Mouse (Mus musculus): ENCODE measurements around the gene Sfxn5. TPM values are rescaled to one million over a fixed set of nuclear protein-coding genes. Genes with fewer than 3 reads are reported as not detected.

Sfxn5 gene
- 6.8 and 10.0 TPM in 2 replicates for polyA plus RNA-seq (2016; fragmentation: Nextera tagmentation; extraction: Ambion mirVana)

DNA sequence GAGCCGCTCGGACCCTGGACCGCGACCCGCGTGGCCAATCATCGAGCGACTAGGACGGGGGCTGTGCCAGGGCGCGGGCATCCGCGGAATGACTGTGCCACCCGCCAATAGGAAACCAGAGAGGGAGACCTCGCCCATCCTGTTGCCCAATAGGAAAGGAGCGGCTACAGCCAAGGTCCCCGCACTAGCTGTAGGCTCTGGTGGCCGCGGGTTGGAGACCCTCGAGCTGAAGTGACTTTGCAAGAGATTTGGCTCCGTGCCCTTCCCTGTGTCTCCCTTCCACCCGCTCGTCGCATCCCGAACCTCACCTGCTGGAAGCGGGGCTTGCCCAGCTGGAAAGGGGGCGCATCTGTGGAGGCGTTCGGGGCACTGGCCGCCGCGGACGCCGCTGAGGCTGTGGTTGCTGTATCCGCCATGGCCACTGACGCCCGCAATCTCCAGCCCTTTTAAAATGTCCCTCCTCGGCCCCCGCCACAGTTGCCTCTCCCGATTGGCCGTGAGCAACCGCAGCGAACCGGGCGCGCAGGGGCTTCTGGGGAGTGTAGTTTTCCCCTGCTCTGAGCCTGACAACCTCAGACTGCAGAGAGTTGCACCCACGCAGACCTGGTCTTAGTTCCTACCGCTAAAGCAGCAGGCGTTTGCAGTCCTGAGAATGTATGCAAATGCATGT lies at the start of gene Sfxn5:
Gene Sfxn5, minus strand, starts transcription at position 423 of the 670 bp plus-strand sequence.
- Histone ChIP-seq H3K4me1 (peaks cover 11% of the 10 kb centered on the region; the same call in 1 of the 2 replicates), H3K4me2 (replicated peaks) (peak within 1 kb of the TSS; percentile 92), H3K4me3 (peak within 1 kb of the TSS; percentile 68), H3K9me3 (replicated peaks) (no peaks in the 10 kb centered on the region), H3K9ac (peak within 1 kb of the TSS; percentile 69), H3K36me3 (no peaks in the 10 kb centered on the region), H3K27me3 (peaks cover 31% of the 10 kb centered on the region), H3K27ac (peak within 1 kb of the TSS; percentile 92)
- WGBS: under 1% methylated on average over 49 of the region's 49 CpGs
- ATAC-seq (ENCODE audit: low FRiP score): peak; percentile 99

DNA sequence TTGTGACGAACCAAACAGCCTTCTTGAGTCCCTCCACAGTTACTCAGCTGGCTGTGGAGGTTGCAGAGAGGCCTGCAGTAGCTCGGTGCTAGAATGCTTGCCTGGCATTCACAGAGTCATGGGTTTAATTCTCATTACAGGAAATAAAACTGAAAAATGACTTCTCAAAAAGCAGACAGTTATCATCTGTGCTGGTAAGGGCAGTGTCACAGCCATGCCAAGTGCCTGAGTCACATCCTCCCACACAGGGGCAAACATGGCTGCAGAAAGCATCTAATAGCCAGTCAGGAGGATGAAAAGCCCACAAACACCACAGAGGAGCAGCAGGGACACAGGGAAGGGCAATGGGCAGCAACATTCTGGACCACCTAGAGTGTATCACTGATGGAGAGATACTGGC lies 49.6 kb upstream of the Sfxn5 start:
- no peaks in the 10 kb centered on the region; the same call in 1 of the 2 replicates for H3K27me3 ChIP-seq

DNA sequence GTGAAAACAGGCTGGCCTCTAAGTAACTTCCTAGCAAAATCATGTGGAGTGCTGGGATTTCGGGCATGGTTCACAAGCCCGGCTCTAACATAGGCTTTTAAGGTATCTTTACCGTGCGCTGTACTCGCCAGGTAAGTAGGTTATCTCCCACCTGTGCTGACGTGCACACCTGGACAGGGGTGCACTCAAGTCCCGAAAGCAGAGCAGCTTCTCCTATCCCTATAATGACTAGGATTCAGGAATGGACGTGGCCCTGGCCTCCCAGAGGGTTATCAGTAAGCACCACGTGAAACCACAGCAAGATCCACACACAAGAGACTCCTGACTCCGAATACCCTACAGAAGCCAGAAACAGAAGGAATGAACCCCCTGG lies 48.4 kb upstream of the Sfxn5 start:
- Histone ChIP-seq H3K4me3 (no peak overlapping the region), H3K36me3 (no peaks in the 10 kb centered on the region), H3K27ac (no peak overlapping the region), H3K4me2 (replicated peaks) (no peak overlapping the region), H3K27me3 (peaks cover 5% of the 10 kb centered on the region; the same call in 1 of the 2 replicates), H3K4me1 (peaks cover 6% of the 10 kb centered on the region; the same call in 1 of the 2 replicates), H3K9me3 (replicated peaks) (no peaks in the 10 kb centered on the region), H3K9ac (no peak overlapping the region)
- WGBS: 77% methylated on average over 10 of the region's 10 CpGs
- no peak for ATAC-seq (ENCODE audit: low FRiP score)

More for the DNA sequence above, 49.6 kb upstream of the Sfxn5 start:
- peaks cover 6% of the 10 kb centered on the region; the same call in 1 of the 2 replicates for H3K4me1 ChIP-seq
- H3K36me3 ChIP-seq: no peaks in the 10 kb centered on the region
- no peak overlapping the region for H3K4me2 ChIP-seq (replicated peaks)
- 81% methylated on average over 2 of the region's 2 CpGs for WGBS
- no peak for ATAC-seq (ENCODE audit: low FRiP score)
- no peak overlapping the region for H3K27ac ChIP-seq
- H3K4me3 ChIP-seq: no peak overlapping the region
- H3K9me3 ChIP-seq (replicated peaks): no peaks in the 10 kb centered on the region
- no peak overlapping the region for H3K9ac ChIP-seq

DNA sequence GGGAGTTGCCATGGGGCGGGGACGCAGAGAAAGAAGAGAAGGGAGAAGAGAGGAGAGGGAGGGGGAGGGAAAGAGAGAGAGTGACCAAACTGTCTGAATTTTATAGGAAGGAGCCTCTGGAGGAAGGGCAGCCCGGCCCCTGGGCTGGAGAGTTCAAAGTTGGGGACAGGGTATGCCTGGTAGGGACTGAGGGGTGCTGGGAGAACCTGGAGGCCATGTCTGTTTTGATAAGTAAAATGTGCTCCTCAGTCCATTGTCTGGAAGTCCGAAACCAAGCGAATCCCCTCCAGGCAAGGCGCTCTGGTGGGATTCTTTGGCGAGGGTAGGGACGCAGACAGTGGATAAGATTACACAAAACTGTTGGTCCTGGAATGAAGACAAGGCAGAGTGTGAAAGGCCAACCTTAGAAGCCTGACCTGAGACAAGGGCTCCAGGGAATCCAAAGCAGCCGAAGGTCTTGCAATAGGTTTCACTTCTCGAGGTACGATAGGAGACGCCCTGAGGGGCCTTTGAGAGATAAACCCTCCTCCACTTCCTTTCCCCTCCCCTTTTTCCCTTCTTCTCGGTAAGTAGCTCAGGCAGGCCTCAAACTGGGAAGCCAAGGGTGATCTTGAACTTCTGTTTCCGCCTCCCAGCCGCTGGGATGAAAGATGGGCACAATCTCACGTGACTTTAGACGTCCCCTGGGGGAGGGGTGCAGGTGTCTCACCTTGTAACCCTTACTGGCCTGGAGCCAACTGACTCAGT lies 47.9 kb upstream of the Sfxn5 start:
- H3K4me1 ChIP-seq: peaks cover 6% of the 10 kb centered on the region; the same call in 1 of the 2 replicates
- WGBS: 17% methylated on average over 17 of the region's 17 CpGs
- H3K27ac ChIP-seq: no peak overlapping the region
- no peaks in the 10 kb centered on the region for H3K36me3 ChIP-seq
- H3K4me2 ChIP-seq (replicated peaks): peak overlapping the region; percentile 31
- H3K27me3 ChIP-seq: peaks cover 9% of the 10 kb centered on the region; the same call in 1 of the 2 replicates
- no peak overlapping the region for H3K9ac ChIP-seq
- peak; percentile 29; the same call in 1 of the 2 replicates for ATAC-seq (ENCODE audit: low FRiP score)
- no peaks in the 10 kb centered on the region for H3K9me3 ChIP-seq (replicated peaks)
- no peak overlapping the region for H3K4me3 ChIP-seq

DNA sequence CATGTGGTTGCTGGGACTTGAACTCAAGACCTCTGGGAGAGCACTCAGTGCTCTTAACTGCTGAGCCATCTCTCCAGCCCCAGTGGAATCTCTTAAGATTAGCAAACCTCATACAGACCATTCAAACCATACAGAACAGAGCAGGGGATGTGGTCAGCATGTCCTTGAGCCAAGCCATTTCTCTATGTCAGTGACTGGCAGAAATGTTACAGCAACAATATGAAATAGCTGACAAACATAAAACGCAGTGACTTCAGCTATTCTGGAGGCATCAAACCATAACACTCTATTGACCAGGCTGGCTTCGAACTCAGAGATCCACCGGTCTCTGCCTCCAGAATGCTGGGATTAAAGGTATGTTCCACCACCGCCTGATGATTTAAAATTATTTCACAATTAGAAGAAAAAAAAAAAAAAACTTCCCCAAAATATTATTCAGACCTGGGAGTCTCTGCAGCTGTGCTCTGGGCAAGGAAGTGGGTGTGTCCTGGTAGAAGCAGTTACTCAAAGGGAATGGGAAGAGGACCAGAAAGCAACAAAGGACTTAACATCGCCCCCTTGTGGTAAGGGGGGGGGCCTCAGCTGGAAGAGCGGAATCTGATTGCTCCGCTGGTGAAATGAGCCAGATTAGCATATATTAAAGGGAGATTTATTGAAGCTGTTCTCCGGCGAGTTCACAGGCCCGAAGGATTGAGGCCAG lies 47.1 kb upstream of the Sfxn5 start:
- Histone ChIP-seq H3K4me1 (peaks cover 6% of the 10 kb centered on the region; the same call in 1 of the 2 replicates), H3K27me3 (peaks cover 9% of the 10 kb centered on the region; the same call in 1 of the 2 replicates), H3K9ac (no peak overlapping the region), H3K4me3 (no peak overlapping the region), H3K9me3 (replicated peaks) (no peaks in the 10 kb centered on the region), H3K27ac (no peak overlapping the region), H3K4me2 (replicated peaks) (peak overlapping the region; percentile 31), H3K36me3 (no peaks in the 10 kb centered on the region)
- ATAC-seq (ENCODE audit: low FRiP score): peak; percentile 78
- WGBS: 29% methylated on average over 10 of the region's 10 CpGs

DNA sequence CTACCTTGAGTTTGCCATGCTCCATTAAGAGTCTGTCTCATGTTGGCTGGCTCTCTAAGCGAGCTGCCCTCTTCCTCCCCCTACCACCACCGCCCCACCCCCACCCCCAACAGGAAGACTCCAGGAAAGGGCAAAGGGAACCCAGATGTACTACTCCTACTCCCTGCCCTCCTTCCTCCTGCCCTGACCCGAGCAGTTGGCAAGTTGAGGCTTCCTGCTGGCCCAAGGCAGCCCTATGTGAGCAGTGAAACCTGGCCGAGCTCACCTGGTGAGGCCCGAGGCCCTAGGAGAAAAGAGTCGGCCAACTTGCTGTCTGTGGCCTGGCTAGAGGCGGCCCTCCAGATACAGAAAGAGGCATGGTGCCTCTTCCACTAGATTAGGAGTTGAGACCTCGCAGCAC lies 45.4 kb upstream of the Sfxn5 start:
- peaks cover 10% of the 10 kb centered on the region for H3K4me1 ChIP-seq
- H3K4me3 ChIP-seq: no peak overlapping the region
- no peak overlapping the region for H3K27ac ChIP-seq
- no peak overlapping the region for H3K9ac ChIP-seq
- H3K36me3 ChIP-seq: no peaks in the 10 kb centered on the region
- 55% methylated on average over 8 of the region's 8 CpGs for WGBS
- H3K9me3 ChIP-seq (replicated peaks): no peaks in the 10 kb centered on the region
- H3K27me3 ChIP-seq: peaks cover 9% of the 10 kb centered on the region; the same call in 1 of the 2 replicates
- no peak overlapping the region for H3K4me2 ChIP-seq (replicated peaks)
- ATAC-seq (ENCODE audit: low FRiP score): no peak

DNA sequence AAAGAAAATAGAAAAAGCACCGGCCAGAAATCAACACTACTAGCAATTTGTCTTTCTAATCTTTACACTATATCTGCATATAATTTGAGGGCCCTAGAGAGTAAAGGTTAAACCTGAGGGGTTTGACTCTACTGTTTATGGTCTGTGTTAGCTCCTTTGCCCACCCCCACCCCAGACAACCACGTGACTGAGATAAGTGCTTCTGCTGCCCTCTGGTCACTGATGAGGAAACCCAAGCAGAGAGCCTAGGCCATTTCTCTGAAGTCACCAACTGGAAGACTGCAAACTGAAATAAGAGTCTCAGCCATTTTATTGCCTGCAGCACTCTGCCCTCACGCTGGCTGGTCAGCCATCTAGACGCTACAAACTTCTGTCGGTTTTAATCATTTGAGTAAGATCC lies 44.7 kb upstream of the Sfxn5 start:
- Histone ChIP-seq H3K9ac (no peak overlapping the region), H3K36me3 (no peaks in the 10 kb centered on the region), H3K27me3 (peaks cover 9% of the 10 kb centered on the region; the same call in 1 of the 2 replicates), H3K4me1 (peaks cover 17% of the 10 kb centered on the region), H3K4me3 (no peak overlapping the region), H3K4me2 (replicated peaks) (no peak overlapping the region), H3K9me3 (replicated peaks) (no peaks in the 10 kb centered on the region), H3K27ac (no peak overlapping the region)
- no peak for ATAC-seq (ENCODE audit: low FRiP score)
- 54% methylated on average over 5 of the region's 5 CpGs for WGBS

DNA sequence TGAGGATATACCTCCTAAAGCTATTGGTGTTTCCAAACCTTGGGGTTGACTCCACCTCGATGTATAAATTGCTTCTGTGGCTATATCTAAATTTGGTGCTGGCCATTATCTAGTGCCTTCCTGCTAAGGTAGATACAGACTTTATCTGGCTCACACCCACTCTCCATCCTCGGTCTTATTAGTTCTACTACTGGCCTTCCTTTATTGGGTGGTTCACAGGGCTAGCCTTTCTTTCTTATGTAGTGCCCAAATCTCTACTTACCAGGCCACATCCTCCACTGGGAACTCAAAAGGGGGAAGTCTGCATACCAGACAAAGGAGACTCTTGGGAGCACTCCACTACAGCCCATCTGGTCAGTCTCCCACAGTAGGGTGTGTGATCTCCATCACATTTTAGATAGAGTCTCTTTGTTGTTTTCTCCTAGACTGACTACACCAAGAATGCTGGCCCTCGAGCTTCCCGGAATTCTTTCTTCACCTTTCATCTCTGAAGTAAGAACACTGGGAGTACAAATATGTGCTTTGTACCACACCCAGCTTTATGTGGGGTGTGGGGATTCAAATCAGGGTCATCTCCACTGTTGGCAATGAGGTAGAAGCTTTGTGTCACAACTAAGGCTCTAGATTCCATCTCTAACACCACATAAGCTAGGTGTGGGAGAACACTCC lies 44.0 kb upstream of the Sfxn5 start:
- no peak for ATAC-seq (ENCODE audit: low FRiP score)

DNA sequence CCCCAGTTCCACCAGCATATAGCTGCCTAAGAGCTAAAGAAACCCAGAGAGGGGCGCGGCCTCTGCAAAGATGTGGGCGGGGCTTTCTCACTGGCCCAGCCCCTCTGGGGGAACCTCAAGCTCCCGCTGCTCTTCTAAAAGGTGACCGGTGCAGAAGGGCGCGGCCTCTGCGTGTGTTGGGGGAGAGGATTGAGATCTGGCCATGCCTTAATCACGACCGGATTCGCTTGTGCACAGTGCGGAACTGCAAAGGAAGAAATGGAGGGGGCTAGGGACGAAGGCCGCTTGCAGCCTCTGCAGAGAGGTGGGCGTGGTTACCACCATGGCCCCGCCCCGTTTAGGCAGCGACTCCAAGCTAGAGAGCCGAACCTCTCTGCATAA lies 41.5 kb upstream of the Sfxn5 start:
- H3K9ac ChIP-seq: peak overlapping the region; percentile 90
- H3K9me3 ChIP-seq (replicated peaks): no peaks in the 10 kb centered on the region
- peak overlapping the region; percentile 87 for H3K4me2 ChIP-seq (replicated peaks)
- peaks cover 18% of the 10 kb centered on the region; the same call in 1 of the 2 replicates for H3K27me3 ChIP-seq
- peak overlapping the region; percentile 76 for H3K4me3 ChIP-seq
- ATAC-seq (ENCODE audit: low FRiP score): peak; percentile 97
- no peaks in the 10 kb centered on the region for H3K36me3 ChIP-seq
- H3K4me1 ChIP-seq: peaks cover 19% of the 10 kb centered on the region
- 0% methylated on average over 19 of the region's 19 CpGs for WGBS
- peak overlapping the region; percentile 79 for H3K27ac ChIP-seq

More for the DNA sequence above, 44.0 kb upstream of the Sfxn5 start:
- 68% methylated on average over 4 of the region's 4 CpGs for WGBS
- no peak overlapping the region for H3K4me2 ChIP-seq (replicated peaks)
- peaks cover 24% of the 10 kb centered on the region for H3K4me1 ChIP-seq
- H3K27me3 ChIP-seq: peaks cover 12% of the 10 kb centered on the region; the same call in 1 of the 2 replicates
- H3K36me3 ChIP-seq: no peaks in the 10 kb centered on the region
- no peak overlapping the region for H3K4me3 ChIP-seq
- no peak overlapping the region for H3K27ac ChIP-seq
- no peak overlapping the region for H3K9ac ChIP-seq
- H3K9me3 ChIP-seq (replicated peaks): no peaks in the 10 kb centered on the region

DNA sequence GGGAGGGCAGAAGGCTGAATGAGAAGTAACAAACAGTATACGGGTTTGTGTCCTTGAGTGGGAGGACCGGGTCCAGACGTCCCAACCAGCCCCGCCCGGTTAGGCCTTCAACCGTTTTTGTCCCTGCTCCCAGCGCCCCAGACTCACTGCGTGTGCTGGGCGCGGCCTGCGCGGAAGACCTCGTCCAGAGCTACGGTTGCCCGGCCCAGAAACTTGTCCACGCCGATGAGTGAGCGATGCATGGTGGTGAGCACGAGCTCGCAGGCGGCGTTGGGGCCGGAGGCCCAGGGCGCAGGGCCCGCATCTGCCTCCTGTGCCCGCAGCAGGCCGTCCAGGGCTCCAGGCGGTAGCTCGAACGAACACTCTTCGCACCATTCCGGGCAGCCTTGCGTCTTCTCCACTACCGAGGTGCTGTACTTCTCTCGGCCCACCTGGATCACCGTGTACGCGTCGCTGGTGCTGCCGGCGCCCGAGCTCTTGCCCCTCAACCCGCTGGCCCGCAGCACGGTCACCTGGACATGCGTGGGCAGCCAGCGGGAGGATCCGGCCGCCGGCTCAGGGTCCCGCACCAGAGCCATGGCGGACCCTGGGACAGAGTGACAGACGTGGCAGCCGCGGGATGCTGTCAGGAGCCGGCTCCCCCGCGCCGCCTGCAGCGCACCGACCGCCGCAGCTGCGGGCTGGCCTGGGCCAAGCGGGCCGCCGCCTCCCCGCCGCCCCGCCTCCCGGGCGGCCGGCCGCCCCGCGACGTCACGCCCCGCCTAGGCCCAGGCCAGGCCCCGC lies 40.9 kb upstream of the Sfxn5 start, which contains the start of gene Rab11fip5:
Gene Rab11fip5, minus strand, starts transcription at position 684 of the 783 bp plus-strand sequence.
- Histone ChIP-seq H3K36me3 (no peaks in the 10 kb centered on the region), H3K4me1 (peaks cover 20% of the 10 kb centered on the region), H3K9ac (peak within 1 kb of the TSS; percentile 90), H3K4me2 (replicated peaks) (peak within 1 kb of the TSS; percentile 87), H3K27ac (peak within 1 kb of the TSS; percentile 79), H3K4me3 (peak within 1 kb of the TSS; percentile 76), H3K27me3 (peaks cover 18% of the 10 kb centered on the region; the same call in 1 of the 2 replicates), H3K9me3 (replicated peaks) (no peaks in the 10 kb centered on the region)
- peak; percentile 61 for ATAC-seq (ENCODE audit: low FRiP score)
- WGBS: 1% methylated on average over 80 of the region's 80 CpGs

Data from hindbrain, embryonic 12.5 days (tissue).